Mouse (Mus musculus) monocyte, adult 2 months (primary cell): ENCODE data around the gene Cnksr3.

Experiments used
- DNase-seq, 2 experiments: peaks; one replicate each; pipeline ENCODE4 v3.0.0; 2022; ENCODE audit warnings: low spot score in 2 of 2, low read depth in 1 of 2

Cnksr3 gene

DNA sequence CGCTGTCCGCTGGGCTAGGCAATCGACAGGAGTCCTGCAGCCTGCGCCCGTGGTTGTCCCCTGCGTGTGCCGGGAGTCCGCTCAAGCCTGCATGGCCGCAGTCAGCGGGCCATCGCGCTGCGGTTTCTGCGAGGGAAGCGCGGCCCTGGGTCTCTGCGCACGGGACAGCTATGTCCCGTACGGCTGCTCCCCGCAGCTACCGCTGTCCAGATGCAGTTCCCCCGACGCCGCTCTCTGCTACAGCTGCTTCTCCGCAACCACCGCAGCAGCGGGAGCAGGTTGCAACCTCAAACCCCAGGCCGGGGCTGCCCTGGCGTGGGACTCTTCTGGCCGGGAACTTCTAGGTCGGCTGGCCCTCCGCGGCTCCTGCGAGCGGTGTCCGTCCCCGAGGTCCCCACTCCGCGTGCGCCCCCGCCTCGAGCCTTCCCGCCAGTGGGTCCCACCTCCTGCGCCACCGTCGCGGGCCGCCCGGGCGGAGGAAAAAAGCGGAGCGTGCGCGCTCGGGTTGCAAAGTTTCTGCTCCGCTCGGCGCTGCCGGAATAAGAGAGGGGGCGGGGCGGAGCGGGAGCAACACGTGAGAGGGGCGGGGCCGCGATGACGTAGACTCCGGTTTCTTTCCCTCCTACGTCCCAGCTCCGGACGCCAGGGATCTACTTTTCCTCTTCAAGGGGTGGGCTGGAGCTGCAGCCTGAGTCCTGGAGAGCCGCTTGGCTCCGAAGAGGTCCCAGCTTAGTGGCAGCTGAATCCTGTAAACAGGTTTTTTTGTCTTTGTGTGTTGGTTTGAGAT, at the start of gene Cnksr3:
TSS of gene Cnksr3 (minus strand) at position 542 of the 787 bp plus-strand sequence.
- DNase-seq: peak; percentile 66 to 87

DNA sequence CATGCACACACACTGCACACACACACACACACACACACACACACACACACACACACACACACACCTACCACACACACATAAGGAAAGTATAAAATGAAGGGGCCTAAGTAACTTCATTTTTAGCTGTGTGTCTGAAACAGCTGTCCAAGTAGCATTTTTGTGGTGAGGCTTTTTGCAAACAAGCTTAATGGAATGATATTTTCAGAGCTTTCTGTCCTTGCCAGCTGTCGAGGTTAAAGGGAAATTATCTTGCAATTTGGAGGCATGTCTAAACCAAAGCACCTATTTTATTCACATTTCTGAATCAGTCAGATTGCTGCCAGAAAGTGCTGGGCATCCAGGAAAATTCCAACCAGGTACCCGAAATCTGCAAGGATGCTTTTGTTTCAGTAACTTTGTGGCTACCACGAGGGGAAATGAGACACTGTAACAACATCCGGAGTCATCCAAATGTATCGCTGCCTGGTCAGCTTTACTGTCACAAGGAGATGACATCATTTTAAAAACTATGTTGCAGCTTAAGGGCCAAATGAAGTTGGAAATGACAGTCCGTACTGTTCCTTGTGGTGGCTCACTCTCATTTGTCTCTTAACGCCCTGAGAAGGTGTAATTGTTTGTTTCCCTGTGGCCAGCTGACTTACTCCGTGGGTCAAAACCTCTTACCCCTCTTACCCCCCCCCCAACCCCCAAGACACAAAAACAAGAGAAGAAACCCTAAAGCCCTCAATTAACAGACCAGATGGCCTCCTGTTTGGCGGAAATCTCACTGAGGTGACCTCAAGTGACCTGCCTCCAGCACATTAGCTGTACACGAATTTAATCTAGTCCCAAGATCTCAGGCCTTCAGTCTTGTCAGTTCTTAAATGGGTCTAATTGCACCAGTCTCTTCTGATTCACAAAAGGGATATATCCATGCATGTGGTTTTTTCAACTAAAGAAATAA, 48.4 kb upstream of the Cnksr3 start:
- no peak for DNase-seq

DNA sequence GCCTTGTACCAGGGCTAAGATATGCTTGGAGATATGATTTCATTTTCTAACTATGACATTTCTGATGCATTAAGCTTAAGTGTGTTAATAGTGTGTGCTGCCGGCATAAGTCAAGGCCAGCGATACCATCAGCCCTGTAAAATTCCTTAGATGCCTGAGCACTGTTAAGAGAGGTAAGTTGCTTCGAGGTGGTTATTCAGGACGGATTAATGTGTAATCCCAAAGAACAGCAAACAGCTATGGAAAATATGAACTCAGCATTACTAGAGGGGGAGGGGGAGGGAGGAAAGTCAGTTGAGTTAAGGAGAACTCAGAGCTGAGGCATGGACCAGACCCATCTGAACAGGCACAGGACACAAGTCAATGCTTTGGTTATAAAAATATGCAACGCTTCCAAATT, 46.6 kb upstream of the Cnksr3 start:
- DNase-seq: no peak

DNA sequence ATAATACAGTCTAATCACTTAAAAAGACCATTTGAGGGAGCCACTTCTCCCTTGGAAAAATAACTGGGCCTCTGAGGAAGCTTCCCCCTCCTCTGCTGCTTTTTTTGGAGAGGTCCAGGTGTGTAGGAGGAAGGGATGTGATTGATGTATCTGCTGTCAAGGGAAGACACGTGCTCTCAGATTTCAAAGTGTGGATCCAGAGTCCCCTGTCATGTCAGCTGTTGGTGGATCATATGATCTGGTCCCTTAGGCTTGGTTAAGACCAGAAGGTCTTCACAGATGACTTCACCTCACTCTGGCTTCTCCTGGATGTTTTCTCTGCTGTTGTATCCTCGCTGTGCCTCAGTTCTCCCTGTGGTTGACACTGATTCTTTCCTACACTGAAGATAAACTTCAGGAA, 38.4 kb upstream of the Cnksr3 start:
- DNase-seq: no peak

DNA sequence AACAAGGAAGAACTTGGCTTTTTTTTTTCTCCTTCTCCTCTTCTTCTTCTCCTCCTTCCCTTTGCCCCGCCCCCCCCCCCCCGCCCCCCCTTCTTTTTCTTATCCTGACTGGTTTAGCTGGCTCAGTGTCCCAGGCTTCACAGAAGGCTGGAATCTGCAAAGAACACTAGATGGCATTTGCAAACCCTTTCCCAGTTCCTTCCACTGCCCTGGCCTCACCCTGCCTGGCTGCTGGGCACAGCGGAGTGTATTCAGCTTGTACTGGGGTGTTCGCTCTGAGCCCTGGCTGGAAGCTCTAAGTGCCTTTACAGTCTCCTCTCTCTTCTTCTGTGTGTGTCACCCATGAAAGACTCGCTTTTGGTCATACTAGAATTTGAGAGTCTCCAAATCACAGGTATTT, 22.6 kb upstream of the Cnksr3 start:
- no peak for DNase-seq

DNA sequence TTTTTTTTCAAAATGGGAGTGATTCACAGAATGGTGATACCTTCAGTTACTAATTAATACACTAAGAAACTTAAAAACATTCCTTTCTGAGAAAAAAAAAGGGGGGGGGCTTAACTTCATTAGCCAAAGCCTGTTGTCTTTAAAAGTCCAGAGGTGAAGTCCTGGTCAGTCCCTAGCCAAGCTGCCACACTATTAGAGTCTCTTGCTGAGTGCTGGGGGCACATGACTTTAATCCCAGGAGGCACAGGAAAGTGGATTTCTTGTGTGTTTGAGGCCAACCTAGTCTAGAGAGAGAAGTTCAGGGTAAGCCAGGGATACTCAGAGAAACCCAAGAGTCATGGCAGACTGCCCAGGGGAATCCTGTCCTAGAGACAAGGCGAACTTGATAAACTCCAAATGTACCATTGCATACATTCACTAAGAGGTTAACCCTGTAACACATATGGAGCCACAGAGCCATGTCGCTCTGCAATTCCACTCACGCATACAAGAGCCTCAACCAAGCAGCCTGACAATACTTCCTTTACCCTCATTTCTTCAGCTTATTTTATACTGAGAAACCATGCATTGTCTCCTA, 5.6 kb upstream of the Cnksr3 start:
- no peak for DNase-seq

DNA sequence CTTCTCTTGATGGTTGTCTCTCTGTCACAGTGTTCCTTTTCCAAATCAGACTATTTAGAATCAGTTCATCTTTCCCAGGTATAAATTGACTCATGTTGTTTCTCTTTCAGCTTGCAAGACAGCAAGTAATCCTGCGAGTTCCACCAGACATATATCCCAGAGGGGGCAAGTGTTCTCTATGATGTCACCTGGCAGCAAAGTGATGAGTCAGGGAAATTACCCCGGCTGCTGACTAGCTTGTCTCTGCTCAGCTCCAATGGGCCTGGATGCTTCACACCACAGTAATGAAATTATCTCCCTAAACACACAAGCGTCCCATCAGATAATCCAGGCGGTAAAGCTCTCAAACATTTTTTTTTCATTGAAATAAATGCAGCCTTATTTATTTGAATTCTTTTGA, 2.7 kb upstream of the Cnksr3 start:
- DNase-seq: no peak

DNA sequence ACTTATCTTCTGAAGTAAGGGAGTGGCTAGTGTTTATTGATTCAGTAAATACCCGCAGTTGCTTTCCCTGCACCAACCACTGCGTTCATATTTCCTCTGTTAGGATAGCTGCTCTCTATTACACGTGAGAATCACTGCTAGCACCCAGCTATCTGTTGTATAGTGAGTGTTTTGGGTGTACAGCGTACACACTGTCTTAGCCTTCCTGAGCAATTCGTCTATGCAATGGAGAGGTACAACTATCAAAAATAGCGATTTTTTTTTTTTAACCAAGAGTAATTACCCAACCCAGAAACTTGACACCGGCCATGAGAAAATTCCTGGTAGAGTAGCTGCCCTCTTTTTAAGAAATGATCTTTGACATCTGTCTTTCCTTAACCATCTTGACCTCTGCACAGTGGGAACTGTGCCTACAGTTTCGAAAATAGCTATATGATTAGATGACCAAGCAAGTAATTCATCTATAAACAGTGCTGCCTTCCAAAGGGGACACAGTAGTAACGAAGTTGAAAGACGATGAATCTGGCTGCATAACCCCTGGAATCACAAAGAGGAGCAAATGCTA, 1.1 kb upstream of the Cnksr3 start:
- DNase-seq: no peak

DNA sequence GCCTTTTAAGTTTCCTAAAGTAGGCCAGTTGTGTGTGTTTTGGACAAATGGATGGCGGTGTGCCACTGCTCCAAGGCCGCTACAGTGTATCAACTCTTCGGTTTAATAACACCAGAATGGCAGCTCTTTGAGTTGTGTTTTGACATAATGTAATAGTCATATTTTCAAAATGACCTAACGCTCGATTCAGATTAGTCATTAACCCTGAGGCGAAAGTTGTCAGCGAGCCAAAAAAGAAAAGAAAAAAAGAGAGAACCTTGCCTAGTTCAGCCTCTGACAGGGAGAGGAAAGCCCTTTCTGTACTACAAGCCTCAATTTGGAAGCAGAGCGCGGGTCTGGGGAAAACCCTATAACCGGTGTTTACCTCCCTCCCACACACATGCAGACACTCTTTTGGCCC, 500 bp upstream of the Cnksr3 start:
- no peak for DNase-seq

DNA sequence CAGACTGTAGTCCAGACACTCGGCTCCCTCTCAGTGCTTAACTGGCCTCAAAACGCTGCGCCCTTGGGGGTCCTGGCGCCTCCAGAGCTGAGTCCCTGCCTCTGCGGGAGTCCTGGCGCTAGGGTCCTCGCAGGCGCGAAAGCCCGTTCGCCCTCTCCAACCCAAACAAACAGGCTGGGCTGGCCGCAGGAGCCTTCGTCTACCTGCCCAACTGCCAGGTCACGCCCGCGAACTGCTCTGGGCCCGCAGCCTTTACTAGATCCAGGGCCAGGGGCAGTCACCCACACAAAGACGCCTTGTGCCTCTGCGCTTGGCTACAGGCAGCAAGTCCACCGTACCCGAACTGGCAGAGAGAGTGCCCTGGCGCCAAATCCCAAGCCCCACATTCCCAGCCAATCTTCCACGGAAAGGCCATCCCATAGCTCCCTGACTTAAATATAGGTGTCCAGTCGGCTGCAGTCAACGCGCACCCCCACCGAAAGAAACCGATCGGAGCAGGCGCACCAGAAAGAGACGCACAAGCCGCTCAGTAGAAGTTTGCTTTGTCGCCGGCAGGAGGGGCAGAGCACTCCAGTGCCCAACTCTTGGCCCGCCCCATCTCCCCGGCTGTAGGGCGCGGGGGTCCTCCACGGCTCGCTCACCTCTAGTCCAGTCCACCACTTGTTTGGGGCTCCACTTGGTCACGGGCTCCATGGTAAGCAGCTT, 894 bp downstream of the Cnksr3 start:
- peak; percentile 28 to 62 for DNase-seq

DNA sequence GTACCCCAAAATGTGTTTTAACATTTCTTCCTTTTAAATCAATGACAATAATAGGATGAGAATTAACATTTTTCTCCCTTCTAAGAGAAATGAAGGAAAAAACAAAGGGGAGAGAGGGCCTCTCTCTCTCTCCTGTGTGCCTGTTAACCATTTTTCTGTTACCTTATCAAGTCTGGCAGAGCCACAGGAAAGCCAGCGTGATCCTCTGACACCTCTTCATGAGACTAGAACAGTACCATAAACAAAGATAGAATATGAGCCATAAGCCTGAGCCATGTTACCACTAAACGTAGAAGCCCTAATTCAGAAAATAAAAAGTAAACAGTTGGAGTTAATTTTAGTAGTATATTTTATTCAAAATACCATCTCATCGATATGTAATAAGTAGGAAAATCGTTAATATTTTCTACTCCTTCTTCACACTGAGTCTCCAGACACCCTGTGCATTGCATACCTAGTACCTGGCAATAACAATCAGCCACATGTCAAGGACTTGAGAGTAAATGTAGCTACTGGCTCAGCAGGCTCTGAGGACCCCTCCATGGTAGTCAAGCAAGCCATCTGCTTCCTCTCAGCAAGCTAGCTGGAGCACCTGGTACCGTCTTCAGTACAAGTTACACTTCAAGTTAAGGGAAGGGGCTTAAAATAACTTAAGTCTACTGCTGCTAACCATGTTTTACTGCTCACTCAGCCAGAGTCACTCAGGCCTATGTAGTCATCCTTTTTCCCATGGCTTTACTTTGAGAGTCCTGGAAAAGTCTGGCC, 2.2 kb downstream of the Cnksr3 start:
- no peak for DNase-seq

DNA sequence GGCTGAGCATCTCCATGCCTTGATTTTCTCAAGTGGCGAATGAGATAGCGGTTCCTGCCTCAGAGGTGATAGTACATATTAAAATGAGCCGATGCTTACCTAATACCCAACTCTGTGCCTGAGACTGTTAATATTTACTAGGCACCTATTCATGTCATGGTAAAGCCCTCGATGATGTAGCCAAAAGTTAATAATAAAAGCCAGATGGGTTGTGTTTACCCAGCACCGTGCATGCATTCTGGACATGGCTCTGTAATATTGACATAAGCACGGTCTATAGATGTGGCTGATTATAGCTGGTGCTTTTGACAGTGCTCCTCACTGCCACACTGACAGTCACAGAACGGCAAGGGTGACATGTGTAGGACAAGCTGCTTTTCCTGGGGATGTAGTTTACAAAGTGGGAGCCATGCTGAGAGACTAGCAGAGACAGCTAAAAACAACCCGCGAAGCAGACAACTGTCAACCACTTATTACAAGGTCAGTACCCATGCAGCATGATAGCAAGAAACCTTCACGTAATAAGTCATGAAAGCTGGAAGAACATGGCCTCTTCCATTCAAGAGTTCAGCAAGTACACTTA, 3.1 kb downstream of the Cnksr3 start:
- DNase-seq: no peak

DNA sequence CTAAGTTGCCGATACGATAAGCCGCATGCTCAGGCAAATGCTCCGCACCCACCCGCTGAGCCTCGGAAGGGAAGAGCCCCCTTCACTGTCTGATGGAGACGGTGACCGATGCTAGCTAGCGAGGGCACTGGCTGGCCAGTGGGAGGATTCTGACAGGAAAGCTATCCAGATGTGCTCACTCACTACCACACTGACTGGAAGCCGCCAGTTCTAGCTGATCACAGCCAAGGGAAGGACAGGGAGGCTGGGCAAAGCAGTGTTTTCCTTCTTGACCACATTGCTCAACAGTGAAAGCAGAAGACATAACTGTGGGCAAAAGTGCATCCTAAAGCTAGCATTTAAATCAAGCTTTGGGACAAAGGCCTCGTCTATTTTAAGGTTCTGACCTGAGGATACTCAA, 4.7 kb downstream of the Cnksr3 start:
- DNase-seq: peak in 1 of 2 experiments; percentile 7

DNA sequence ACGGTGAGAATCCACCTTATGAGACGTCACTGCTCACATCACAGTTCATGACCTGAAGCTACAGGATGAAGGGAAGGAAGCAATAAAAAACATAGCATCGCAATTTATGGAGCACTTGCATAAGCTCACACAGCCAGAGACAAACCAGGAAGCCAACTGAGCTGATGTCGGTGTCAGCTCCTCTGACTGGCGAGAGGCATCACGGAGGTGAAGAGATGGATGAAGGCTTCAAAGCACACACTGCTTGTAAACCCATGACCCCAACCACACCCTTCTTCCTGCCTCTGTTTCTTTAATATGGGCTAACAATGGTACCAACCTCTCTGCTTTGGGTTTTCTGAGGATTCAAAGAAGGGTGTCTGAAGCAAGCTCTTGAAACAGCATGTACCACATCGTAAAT, 5.5 kb downstream of the Cnksr3 start:
- DNase-seq: no peak

DNA sequence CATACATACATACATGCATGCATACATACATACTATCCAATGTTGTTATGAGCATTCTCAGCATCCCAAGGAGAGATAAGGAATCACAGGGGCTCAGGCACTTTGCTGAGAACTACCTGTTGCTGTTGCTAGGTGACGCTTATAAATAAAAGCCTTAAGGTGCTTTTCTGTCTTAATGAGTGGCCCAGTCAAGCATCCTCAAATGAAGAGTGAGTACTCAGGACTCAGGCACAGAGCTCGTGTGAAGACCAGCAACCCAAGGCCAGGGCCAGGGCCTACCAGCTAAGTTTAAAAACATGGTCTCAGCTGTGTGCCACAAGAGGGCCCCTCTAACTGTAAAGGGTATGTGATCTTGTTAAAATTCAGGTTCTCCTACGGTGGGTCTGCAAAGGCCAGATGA, 6.5 kb downstream of the Cnksr3 start:
- DNase-seq: no peak

DNA sequence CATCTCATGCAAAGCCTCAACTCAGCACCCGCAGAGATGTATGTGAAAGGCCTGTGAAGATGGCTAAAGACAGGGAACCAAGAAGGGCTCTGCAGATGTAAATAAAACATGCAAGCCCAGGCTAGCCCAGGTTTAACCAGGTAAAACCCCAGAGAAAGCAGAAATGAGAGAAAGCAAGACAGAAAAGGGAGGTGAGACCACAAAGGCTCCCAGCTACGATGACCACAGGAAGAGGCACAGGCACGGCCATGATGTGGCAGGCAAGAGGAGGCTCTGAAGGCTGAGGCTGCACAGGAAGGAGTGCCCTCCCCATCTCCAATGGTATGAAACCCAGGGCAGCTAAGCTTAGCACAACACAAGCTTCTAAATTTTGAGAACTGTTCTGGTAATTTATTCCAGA, 7.1 kb downstream of the Cnksr3 start:
- no peak for DNase-seq

DNA sequence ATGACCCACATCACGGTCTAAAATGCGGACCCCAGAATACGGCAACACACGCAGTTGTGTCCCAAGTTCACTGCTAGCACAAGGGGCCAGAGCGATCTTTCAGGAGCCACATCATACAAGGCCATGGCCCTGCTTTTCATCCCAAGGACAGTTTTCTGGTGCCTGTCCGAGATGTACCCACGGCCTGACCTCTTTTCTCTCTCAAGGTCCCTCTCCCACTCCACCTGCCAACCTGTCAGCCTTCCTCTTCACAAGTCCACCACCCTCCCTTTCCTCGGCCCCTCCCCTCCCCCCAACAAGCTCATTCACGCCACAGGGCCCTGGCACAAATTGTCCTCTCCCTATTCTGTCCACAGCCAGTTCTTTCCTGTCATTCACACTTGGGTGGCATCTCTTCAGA, 9.5 kb downstream of the Cnksr3 start:
- no peak for DNase-seq

DNA sequence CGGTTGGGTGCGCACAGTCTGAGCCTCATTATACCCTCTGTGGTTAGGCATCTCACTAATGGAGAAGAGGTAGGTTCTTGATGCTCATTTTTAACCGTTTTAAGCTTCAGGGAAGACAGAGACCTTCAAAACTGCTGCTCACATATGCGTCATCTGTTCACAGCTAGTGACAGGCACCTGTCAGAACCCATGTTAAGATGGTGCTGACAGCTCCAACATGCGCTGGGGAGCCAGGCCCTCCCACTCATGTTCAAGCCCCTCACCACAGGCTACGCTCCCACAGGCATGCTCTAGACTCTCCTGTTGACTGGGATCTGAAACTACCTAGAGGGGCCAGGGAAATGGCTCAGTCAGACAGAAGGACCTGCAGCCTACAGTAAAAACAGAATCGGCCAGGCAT, 11.4 kb downstream of the Cnksr3 start:
- no peak for DNase-seq

DNA sequence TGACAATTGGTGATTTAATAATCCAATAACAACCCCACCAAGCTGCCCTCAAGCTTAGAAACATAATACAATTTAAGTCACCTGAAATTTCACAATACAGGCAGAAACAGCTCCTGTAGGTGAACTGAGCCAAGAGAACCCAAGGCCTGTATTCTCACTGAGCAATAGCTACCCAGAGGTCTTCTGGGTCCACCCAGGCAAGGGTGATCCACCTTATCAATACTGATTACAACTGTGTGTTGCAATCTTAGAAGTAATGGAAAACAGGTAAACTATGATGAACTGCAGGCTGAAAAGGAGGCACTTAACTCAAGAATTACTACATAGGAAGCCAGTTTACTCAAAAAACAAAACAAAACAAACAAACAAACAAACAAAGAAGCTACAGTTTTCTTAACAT, 13.8 kb downstream of the Cnksr3 start:
- no peak for DNase-seq

DNA sequence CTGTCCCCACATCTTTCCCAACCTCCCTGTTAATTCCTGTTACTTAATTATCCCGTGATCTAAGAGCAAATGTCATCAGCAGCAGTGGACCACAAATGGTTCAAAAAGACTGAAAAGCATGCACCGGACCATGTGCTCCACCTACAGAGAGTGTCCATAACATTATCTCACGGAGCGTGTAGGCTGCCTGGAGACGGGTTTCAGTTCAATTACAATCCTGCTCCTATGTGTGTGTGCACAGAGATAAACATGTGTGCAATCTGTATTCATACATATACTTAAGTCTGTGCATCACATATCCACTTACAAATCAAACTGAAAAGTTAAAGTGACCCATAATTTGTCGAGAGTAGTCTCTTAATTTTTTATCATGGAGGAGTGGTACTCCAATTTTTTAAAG, 14.3 kb downstream of the Cnksr3 start:
- DNase-seq: no peak
